Mouse (Mus musculus): ENCODE results near the gene Ski.

Gene Ski

GRCm38 (mm10) chr4:155150276-155151113, 71.9 kb downstream of the Ski start:
- peak; percentile 85 for DNase-seq (ENCODE audit: low read depth, low spot score)

GRCm38 (mm10) chr4:155149941-155150275, 72.5 kb downstream of the Ski start:
- no peak for DNase-seq (ENCODE audit: low read depth, low spot score)

DNA sequence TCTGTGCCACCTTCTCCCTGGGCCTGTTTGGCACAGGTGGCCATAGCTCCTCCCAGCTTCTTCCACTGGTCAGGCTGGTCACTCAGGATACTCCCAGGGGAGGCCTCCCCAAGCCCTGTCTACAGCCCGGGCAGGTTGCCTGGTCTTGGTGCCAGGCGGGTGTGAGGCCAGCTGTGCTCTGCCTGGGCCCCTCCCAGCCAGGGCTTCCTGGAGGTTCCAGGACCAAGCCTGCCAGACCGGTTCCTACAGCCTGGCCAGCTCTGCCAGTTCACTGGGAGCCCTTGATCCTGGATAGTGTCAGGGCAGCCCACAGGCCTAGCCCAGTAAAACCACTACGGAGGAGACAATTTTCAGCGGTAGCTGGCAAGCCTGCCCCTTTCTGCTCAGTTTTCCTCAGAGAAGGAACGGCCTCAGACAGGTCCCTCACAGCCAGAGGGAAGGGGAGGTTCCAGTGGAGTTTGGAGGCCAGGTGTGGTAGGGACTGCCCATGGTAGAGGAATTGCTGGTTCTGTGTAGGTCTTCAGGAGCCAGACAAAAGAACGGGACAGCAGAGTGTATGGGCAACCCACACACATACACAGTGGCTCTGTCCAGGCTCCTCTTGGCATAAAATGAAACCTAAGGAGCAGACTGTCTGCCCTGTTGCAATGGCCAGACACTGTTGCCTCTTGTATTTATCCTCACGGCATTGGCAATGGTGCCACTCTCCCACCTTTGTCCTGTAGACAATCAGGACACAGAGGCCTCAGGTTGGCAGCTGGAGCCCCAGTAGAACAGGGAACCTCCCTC, 73.3 kb downstream of the Ski start:
- DNase-seq (ENCODE audit: low read depth, low spot score): no peak

DNA sequence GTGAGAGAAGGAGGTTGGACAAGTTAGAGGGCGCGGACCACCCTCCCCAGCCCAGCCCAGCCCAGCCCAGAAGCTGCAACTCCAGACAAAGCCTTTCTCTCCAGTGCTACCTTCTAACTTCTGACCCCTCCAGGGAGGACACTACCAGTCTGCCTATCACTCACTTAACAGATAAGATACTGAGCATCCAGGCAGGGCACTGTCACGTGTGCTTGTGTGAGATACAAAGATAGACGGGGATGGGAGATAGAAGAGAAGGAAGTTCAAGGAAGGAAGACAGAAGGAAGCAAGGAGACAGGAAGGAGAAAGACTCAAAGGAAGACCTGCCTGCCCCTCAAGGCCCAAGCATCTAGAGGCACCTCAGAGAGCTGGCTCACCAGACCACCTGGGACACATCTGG, 73.9 kb downstream of the Ski start:
- DNase-seq (ENCODE audit: low read depth, low spot score): no peak

GRCm38 (mm10) chr4:155146107-155146823, 76.1 kb downstream of the Ski start:
- no peak for DNase-seq (ENCODE audit: low read depth, low spot score)

DNA sequence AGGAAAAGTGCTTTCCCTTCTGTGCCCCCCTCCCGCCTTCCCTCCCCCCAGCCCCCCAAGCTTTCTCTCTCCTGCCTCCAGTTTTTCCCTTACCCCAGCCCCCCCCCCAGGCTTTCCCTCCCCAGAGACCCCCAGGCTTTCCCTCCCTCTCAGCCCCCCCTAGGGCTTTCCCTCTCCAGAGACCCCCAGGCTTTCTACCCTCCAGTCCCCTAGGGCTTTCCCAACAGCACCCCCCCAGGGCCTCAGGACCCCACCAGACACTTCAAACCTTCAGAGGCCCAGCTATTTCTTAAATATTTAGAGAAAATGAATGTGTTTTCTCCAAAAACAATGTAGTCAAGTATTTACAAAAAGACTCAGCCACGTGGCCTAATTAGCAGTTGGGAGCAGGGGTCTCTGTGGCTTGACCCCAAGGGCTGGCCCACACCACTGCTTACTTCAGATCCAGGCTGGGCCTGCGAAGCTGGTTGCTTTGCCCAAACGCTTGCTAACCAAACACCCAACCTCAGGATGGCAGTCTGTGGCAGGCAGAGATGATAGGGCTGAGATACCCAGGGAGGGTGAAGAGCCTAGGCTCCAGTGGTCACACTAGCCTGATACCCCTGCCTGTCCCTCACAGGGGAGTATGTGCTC, 77.7 kb downstream of the Ski start:
- DNase-seq (ENCODE audit: low read depth, low spot score): no peak

- DNase-seq (ENCODE audit: low read depth, low spot score): no peak
These were observed 78.4 kb downstream of the Ski start for GRCm38 (mm10) chr4:155143871-155144502.

DNA sequence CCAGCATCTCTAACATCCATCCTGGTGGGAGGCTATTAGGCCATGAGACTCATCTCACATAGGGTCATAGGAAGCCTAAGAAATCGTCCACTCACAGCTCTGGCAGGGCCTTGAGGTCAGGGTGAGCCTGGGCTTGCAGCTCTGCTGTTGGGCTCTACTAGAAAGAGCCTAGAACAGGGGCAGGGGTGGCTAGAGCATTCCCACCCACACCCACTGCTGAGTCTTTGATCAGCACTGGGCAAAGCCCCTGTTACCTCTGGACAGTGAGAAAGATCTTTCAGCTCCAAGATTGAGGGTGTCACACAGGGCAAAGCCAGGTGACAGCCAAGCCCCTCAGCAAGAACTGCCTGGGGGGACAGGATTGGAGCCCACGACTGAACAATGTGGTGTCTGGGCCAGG, 79.0 kb downstream of the Ski start:
- no peak for DNase-seq (ENCODE audit: low read depth, low spot score)

GRCm38 (mm10) chr4:155142836-155143235, 79.6 kb downstream of the Ski start:
- no peak for DNase-seq (ENCODE audit: low read depth, low spot score)

- DNase-seq (ENCODE audit: low read depth, low spot score): no peak
These were observed 81.6 kb downstream of the Ski start for GRCm38 (mm10) chr4:155140795-155141265.

GRCm38 (mm10) chr4:155140150-155140549, 82.2 kb downstream of the Ski start:
- no peak for DNase-seq (ENCODE audit: low read depth, low spot score)

DNA sequence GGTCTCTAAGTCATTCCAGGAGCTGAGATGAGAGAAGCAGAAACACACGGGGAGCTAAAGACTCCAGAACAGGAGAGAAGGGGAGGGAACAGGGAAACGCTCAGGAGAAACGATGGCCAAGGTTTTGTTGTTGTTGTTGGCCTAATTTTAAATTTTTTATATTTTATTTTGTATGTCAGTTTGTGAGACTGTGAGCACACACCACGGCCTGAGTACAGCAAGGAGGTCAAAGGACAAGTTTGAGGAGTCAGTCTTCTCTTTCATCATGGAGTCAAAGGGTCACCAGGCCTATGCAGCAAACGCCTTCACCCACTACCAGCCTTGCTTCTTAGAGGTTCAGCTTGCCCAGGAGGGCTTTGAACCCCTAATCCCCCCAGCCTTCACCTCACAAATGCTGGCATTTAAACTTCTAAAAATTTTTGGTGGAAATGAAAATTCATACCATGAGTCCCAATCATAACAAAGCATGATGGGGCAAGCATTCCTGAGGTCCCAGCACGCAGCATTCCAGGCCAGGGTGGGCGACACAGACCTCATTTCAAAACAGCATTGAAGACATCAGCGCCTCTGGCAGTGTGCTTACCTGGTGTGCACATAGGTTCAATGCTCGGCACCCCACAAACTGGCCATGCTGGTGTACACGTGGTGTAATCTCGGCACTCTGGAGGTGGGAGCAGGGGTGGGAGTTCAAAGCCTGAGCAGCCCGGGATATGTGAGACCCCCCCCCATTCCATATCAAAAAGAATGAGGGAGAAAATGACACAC, 82.9 kb downstream of the Ski start:
- no peak for DNase-seq (ENCODE audit: low read depth, low spot score)

- no peak for DNase-seq (ENCODE audit: low read depth, low spot score)
These were observed 83.9 kb downstream of the Ski start for GRCm38 (mm10) chr4:155138451-155138850.

DNA sequence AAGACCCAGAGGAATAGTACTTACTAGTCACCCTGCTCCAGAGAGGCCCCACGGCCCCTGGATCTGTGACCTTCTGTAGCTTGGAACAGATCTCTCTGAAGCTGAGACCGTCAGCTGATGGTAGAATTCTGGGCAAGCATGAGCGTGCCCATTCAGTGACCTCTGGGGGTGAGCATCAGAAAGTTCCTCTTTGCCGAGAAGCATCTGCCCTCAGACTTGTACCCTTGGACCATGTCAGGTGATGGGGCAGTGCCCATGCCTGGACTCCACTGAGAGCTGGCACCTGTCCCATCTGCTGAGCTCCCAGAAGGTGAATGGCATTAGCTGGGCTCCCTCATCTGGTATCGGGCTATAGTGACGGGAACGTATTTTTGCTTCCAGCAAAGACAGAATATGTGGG, 84.5 kb downstream of the Ski start:
- no peak for DNase-seq (ENCODE audit: low read depth, low spot score)

DNA sequence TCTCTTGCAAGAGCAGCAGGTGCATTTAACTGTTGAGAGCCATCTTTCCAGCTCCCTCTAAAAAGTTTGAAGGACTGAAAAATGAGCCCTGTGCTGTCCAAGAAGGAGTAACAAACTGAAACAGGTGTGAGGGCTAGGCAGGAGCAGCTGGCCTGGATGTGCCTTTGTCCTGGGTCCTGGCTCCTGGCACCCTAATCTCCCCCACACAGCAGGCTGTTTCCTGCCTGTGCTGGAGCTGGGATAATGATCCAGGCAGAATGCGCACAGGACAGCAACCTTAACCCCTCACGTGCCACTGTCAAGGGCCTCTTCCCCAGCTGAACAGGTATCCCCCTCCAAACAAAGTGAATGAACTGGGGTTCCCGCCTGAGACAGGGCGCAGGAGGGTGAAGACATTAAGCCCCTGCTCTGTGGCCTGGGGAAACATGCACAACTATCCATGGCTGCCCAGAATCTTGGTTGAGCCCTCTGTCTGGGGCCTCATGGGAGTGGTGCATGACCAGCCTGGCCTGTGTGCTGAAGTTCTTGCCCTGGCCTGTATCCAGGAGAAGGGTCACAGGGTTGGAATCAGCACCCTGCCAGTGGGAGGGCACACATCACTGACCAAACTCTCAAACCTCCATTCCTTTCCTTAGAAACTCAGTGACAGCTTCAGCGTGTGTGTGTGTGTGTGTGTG, 86.3 kb downstream of the Ski start:
- DNase-seq (ENCODE audit: low read depth, low spot score): no peak

DNA sequence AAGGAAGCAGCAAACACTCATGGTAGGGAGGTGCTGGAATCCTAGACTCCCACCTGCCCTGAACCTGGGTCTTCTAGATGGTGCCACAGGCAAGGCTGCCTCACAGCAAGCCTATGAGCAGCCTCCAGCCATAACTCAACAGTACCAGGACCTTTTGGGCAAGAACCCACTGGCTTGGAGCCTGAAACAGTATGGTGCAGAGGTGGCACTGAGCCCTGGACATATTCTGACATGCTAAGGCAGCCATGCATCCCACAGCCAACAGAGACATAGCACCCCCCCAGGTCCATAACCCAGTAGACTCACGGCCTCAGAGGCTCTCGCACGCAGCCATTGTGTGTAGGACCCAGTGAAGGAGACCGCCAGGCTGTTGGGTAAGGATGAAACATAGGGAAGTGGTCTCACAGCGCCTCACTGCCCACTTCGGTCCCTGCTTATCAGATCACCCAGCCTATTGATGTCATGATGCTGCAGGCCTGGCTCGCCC, 87.7 kb downstream of the Ski start:
- DNase-seq (ENCODE audit: low read depth, low spot score): no peak

DNA sequence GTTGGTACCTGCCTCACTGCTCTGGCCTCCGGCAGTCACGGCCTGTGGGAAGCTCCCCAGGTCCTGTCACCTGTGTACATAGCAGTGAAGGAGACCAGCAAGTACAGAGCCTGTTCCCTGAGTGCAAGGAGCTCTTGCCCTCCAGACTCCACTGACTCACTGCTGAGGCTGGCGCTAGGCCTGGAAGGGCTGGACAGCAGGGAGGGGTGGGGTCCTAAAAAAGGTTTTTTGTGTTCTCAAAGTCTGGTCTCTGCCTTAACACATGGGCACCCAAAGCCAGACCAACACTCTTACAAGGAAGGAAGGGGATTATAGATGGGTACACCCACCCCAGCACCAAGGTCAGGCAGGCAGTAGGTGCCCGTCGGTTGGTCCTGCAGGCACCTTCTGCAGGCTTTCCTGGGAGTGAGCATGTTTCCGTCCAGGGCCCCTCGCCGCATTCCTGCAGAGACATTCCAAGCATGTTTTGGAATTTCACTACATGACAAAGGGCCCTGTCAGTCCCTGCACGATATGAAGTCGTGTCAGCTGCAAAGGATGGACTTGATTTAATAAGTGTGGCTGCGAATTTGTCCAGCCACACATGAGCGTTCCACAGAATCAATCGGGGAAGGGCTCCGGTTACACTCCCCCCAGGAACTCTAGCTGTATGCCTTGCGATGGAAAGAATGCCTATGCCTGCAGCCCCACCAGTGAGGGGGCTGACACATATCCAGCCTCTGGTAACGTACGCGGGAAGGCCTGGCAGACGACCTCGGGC, 88.6 kb downstream of the Ski start:
- no peak for DNase-seq (ENCODE audit: low read depth, low spot score)

- no peak for DNase-seq (ENCODE audit: low read depth, low spot score)
These were observed 89.2 kb downstream of the Ski start for GRCm38 (mm10) chr4:155133188-155133587.

GRCm38 (mm10) chr4:155130616-155131015, 91.8 kb downstream of the Ski start:
- DNase-seq (ENCODE audit: low read depth, low spot score): no peak

All from CD4-positive, CD25-positive, alpha-beta regulatory T cell, adult 2 months (primary cell).